Mouse (Mus musculus) thymus, postnatal 14 days (tissue): ENCODE results near the gene Speer4c.
"Not testable (repeated sequence)": the region's sequence is repeated elsewhere in the genome, so short reads cannot be mapped to it uniquely, and the experiment has no call there.

Experiments used
- DNase-seq: peaks from one replicate; pipeline ENCODE4 v3.0.0; 2021

The Speer4c gene

GRCm38 (mm10) chr5:15714171-15714570, at the start of gene Speer4c:
Gene Speer4c, minus strand, starts transcription at chr5:15714271.
- not testable (repeated sequence) for DNase-seq

GRCm38 (mm10) chr5:15747478-15748255, 33.6 kb upstream of the Speer4c start:
- no peak for DNase-seq

- no peak for DNase-seq
Measured at GRCm38 (mm10) chr5:15734097-15734867, 20.2 kb upstream of the Speer4c start.

DNA sequence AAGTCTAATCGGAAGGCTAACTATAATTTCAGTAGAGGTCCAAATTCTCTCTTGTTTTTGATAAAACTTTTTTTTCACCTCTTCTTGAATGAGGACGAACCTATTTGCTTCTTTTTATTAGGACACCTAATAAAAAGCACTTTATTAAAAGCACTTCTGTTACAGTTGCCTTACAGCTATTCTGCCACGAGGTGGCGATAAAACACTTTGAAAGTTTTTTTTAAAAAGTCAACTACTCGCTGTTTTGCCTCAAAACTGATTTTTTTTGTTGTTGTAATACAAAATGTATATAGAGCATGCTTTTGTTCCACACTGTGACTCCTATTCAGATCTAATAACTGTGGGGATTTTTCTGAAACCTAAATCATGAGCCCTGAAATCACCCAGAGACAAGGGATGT, 11.2 kb downstream of the Speer4c start:
- DNase-seq, result not testable (repeated sequence)

DNA sequence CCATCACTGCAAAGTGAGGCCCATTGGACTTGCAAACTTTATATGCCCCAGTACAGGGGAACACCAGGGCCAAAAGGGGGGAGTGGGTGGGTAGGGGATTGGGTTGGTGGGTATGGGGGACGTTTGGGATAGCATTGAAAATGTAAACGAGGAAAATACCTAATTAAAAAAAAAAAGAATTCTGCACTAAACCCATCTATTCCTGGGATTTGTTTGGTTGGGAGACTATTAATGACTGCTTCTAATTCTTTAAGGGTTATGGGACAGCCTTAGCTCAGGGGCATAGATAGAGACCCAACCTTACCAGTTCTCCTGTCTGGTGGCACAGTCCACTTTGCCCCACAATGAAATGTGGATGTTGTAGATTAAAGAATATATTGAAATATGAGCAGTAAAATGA, 16.4 kb downstream of the Speer4c start:
- not testable (repeated sequence) for DNase-seq

DNA sequence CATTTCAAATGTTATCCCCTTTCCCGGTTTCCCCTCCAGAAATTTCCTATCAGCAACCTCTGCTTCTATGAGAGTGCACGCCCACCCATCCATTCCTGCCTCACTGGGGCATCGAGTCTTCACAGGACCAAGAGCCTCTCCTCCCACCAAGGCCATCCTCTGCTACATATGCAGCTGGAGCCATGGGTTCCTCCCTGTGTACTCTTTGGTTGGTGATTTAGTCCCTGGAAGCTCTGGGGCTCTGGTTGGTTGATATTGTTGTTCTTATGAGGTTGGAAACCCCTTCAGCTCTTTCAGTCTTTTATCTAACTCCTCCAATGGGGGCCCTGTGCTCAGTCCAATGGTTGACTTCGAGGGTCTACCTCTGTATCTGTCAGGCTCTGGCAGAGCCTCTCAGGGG, 22.2 kb downstream of the Speer4c start:
- DNase-seq, result not testable (repeated sequence)

DNA sequence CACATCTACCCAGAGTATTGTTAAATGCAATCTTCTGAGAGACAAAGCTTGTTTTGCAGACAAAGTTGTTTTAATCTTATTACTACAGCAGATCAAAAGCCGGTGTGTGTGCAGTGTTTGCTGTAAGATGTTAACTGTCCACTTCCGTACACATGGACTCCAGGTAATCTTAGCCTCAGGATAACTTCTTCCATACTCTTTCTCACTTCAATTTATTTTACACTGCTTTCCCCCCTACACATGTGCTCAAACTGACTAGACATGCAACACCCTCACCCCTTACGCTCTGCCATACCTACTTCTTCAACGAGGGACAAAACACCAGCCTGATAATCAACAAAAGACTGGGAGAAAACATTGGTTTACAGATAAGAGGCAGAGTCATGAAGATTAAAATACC, 23.2 kb downstream of the Speer4c start:
- not testable (repeated sequence) for DNase-seq

DNA sequence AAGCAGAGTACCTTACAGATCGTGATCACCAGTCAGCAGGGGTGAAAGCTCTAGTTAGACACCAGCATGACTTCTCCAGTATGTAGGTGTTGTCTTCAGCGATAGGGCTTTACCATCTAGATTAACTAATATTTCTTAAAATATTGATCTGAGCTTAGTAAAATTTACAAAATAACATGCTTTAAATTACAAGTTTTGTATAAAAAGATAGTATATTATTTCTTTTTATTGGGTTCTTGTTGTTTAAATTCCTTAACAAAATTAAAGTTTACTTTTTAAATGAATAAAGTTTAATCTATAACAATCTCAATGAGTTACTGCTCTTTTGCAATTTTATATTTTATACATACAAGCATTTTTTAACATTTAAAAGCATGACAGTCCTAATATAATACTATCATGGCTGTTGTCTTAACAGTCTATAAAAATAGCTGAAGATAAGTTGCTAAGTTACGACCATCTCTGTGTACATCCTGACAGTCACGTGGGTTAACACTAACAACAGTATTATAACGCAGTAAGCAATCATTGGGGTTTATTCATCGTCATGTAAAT, 24.3 kb downstream of the Speer4c start:
- not testable (repeated sequence) for DNase-seq

- not testable (repeated sequence) for DNase-seq
Measured at GRCm38 (mm10) chr5:15688874-15689658, 25.0 kb downstream of the Speer4c start.

DNA sequence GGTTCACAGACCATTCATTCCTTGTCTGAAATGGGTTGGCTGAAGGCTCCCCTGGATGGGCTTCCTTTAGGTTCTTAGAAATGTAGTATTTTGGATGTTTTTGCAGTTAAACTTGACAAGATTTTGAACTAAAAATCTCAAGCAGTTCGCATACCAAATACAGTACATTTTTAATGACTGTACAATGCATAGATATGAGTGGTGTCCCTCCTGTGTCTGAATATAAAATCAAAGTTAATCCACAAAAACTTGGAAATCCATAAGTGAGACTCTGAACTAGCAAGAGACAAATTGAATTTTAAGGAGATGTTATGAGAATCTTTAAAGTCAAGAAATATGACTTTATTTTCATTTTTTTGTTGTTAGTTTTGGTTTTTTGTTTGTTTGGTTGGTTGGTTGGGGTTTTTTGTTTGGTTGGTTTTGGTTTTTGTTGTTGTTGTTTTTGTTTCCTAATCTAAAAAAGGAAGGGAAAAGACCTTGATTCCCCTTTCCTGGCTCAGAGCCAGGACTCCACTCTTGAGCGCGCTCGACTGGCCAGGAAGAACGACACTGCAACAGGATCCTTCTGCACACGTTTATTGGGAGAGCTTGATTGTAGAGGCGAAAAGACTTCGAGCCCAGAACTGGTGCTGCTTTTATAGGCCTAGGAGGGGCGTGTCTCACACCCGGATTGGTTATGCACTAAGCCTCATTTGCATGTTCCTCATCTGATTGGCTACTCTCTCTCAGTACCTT, 32.6 kb downstream of the Speer4c start:
- DNase-seq, result not testable (repeated sequence)

DNA sequence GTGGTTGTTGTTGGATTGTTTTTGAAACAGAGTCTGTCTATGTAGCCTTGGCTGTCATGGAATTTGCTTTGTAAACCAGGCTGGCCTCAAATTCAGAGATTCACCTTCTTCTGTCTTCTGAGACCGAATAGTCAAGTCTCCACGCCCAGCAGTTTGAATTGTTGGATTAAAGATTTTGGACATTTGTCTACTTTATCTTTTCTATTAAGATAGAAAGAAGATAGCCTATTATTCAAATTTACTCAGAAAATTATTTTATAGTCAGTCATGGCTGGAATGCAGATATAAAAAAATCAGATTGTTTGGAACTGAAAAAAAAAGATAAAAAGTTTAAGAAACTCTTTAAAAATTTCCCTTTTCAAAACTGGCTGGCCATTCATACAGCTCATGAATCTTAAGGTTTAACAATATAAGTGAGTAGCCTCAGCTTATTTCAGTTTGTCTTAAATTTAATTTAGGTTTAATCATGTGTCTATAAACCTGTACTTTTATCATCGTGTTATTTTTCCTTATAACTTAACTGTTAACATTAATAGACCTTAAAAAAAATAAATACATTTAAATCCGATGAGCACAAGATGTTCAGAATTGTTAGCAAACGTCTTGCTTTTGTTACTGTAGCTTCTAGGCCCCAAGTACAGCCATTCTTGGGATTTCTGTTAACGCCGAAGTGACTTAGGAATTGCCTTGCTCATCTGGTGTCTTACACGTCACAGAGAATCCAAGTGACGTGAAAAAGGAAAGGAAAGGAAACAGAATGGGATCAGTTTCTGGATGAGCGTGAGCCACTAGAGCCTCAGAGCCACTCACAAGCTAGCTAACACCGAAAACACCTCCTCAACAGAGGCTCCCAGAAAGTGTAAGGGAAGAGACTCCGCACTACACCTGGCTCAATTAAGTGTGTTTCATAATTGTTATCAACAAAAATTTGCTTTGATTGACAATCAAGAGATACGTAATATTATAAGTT, 33.8 kb downstream of the Speer4c start:
- DNase-seq, result not testable (repeated sequence)

GRCm38 (mm10) chr5:15678907-15679306, 35.2 kb downstream of the Speer4c start:
- DNase-seq, result not testable (repeated sequence)

DNA sequence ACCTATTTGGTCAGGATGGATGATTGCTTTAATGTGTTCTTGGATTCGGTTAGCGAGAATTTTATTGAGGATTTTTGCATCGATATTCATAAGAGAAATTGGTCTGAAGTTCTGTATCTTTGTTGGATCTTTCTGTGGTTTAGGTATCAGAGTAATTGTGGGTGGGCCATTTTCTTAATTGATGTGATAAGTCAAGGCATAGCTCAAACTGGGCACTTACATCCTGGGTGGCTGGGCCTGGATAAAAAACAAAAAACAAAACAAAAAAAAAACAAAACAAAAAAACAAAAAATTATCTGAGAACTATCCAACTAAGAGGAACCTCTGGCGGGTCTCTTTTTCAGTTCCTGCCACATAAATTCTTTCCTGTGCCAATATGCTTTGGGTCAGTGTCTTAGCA, 36.3 kb downstream of the Speer4c start:
- not testable (repeated sequence) for DNase-seq

GRCm38 (mm10) chr5:15674429-15675244, 39.4 kb downstream of the Speer4c start:
- DNase-seq, result not testable (repeated sequence)

DNA sequence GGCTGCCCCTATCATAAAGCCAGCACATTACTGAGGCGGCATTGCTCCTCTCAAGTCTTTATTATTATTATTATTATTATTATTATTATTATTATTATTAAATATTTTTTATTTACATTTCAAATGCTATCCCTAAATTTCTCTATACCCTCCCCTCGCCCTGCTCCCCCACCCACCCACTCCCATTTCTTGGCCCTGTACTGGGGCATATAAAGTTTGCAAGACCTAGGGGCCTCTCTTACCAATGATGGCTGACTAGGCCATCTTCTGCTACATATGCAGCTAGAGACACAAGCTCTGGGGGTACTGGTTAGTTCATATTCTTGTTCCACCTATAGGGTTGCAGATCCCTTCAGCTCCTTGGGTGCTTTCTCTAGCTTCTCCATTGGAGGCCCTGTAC, 40.1 kb downstream of the Speer4c start:
- not testable (repeated sequence) for DNase-seq

- DNase-seq, result not testable (repeated sequence)
Measured at GRCm38 (mm10) chr5:15670789-15671188, 43.3 kb downstream of the Speer4c start.

GRCm38 (mm10) chr5:15663847-15664246, 50.2 kb downstream of the Speer4c start:
- DNase-seq, result not testable (repeated sequence)
